Mouse (Mus musculus): ENCODE results near the gene Slc25a1. TPM values are rescaled to one million over a fixed set of nuclear protein-coding genes. Genes with fewer than 3 reads are reported as not detected.

Slc25a1 gene
- total RNA-seq, 1 experiment from 2014 or later = 308 TPM

DNA sequence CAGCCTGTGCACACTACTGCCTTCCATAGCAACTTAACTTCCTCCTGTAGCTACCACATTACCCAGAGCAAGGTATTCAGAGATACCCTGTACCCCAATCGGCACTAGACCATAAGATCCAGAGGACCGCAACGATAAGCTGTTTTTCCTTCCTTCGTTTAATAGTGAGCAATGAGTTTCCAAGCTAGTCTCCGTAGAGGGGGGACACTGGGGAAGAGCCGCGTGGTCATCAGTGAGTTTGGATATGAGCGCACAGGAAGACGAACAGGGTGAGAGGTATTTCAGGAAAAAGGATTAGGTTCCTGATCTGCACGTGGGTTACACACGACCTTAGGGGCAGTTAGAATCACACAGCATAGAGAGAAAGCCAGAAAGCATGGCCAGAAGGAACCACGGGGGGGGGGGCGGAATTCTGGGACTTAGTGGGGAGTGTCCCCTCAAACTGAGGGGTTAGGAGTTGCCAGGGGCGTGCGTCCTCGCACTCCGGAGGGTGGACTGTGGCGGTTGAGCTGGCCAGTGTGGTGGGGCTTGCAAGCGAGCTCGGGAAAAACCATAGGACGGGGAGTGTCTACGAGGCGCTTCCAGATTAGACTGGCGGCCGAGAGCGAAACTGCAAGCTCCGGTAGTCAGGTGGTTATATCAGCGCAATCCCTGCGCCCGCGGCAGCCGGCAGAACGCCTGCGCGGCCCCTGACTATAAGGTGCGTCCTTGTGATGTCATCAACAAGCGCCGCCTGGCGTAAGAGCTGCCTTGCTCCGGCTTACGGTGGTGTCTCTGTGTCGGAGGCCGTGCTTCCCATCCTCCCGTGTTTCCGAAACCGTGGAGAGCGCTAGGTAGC lies 6.5 kb downstream of the Slc25a1 start:
- DNase-seq = peak; percentile 93

DNA sequence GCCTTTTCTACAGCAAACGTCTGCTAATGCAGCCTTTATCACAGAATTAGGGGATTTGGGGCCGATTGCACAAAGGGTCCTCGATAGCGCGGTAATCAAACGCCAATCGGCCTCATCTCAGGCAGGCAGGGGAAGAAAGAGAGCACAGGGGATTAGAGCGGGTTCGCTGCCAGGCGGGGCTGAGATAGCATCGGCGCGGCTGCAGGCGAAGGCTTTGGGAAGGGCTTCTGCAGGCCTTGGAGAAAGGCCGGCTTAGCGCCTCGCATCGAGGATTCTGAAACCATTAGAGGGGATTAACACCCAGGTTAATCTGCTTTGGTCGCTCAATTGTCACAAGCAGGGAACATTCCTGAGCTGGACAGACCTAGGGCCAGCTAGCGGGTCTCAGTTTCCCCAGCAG lies 7.4 kb downstream of the Slc25a1 start:
- no peak for DNase-seq

DNA sequence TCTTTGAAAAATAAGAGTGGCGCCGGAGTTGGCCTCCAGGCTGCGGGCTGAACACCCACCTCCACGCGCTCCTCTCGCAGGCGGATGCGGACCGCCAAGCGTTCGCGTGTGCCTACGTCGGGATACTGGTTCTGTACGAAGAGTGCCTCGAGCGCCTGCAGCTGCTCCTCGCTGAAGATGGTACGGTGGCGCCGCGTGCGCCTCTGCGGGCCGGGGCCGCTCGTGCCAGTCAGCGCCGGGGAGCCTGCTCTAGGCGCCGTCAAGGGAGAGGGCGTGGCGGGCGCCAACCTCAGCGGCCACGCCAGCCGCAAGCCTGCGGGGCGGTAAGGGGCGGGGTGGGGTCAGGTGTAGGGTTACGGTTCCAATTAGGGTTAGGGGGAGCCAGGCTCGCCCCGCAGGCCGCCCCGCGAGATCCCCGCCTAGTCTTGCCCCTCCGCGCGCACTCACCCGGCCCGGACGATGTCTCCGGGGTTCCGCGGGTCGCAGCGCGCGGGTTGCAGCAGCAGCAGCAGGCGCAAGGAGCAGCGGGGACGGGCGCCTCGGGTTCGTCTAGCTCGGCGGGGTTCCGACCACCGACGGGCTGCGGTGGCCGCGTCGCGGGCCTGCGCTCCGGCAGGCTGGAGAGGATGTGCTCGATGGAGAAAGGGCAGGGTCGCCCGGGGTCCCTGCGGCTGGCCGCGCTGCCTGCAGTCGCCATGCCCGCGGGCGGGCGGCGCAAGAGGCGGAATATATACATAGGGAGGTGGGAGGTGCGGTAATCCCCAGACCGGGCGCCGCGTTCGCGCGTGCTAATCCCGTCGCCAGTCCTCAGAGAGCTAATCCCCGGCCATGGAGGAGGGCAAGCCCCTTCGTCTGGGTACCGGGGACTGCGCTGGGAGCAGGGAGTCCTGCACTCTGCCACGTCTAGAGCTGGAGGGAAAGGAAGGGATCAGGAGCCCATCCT lies 13.4 kb downstream of the Slc25a1 start, which contains the start of gene Gsc2:
TSS of gene Gsc2 (minus strand) at position 753 of the 943 bp plus-strand sequence.
- DNase-seq = peak; percentile 41

DNA sequence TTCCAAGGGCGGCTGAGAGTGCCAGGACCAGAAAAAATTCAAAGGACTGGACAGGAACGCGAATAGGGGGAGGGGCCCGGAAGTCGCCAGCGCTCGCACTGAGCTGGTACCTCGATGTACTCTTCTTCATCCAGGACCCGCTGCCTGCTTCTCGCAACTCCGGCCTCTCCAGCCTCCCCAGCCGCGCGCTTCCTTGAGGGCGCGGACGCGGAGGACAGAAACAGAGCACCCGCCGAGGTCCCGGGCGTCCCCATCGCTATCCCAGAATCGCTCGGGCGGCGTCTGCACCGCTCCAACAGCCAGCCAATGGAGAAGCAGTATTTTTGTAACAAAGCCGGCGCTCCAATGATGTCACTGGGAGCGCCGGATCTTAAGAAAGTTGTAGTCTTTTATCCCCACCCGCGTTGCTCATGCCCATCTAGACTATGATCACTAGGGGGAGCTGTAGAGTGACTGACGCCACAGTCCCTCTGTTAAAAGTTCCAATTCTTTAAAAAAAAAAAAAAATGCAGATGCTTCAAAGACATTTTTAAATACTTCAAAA lies 16.9 kb downstream of the Slc25a1 start, which contains the start of gene Ess2:
TSS of gene Ess2 (minus strand) at position 297 of the 544 bp plus-strand sequence.
- peak; percentile 81 for DNase-seq

DNA sequence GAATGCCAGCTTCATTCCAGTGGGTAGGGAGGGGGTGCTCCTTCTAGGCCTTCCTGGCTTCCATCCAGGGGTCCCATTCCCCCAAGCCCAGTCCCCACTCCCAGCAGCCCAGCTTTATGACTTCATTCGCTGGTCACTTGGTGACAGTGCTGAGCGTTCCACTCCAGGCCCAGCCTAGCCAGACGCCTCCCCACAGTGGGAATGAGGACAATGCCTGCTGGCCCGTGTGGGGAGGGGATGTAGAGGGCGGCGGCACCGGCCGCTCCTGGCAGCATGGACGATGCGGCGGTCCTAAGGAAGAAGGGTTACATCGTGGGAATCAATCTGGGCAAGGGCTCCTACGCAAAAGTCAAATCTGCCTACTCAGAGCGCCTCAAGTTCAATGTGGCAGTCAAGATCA lies 29.6 kb downstream of the Slc25a1 start, which contains the start of the genes Dgcr2 and Tssk2:
TSS of gene Dgcr2 (minus strand) at position 101 of the 400 bp plus-strand sequence.
TSS of gene Tssk2 (plus strand) at position 176 of the 400 bp plus-strand sequence.
- no peak for DNase-seq

DNA sequence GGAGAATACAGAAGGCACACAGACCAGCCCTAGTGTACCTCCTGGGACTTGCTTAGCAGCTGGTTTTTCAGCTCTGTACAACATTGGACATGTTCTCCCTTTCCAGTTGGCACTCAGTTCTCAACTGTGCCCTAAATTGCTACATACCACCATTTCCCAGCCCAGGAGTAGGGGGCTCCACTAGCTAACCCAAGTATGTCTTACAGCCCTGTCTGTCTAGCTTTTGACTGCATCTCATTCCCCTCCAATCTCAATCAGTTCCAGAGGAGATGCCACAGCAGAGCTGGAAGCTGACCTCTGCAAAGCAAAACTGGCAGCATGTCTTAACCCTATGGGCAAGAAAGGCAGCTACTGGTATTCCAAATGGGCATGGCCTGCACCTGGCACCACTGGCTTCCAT lies 31.9 kb downstream of the Slc25a1 start:
- no peak for DNase-seq

DNA sequence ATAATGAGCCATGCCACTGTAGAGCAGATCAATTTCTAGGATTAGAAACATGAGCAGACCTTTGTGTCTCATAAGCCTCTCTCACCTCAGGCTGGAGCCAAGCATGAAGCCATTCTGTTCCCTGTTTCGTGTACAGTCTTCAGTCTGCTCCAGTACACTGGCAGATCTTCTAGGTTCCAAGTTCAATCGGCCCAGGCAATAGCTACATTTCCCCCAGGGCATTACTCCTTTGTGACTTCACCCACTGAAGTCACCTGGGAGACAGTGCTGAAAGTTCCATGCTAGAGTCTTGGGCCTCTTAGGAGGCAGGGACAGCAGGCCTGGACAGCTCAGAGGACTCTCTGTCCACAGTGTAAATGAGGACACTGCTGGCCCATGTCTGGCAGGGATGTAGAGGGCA lies 34.1 kb downstream of the Slc25a1 start, which contains the start of gene Tssk1:
TSS of gene Tssk1 (plus strand) at position 301 of the 400 bp plus-strand sequence.
- no peak for DNase-seq

DNA sequence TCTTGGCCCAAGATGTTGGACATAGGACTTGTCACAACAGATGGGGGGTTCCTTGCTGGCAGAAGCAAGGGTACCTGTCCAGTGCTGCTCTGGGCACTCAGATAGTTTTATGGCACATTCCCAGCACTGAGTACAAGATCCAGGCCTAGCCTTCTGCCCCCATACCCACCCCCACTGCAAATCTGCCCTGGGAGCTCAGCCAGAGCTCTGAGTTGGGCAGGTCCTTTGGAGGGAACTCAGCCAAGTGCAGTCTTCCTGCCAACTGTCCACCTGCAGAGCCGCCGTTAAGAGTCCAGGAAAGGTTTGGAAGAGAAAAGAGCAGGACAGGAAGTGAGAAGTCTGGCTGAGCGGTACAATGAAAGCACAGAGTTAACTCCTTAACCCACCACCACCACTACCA lies 35.4 kb downstream of the Slc25a1 start:
- DNase-seq = peak; percentile 20

DNA sequence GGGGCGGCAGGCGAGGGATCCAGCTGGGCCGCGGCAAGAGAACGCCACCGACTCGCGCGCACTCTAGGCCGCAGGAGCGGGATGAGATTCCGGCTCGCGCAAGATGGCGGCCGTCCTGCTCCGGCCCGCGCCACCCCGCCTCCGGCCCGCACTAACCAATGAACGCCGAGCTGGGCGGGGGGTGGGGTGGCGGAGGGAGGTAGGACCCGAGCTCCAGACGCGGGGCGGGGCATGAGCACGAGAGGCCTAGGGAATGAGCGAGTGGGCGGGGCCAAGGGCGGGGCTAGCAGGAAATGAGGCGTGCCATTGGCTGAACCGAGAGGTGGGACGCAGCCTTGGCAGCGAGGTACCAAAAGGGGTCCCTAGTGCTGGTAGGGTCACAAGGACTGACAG lies 36.5 kb downstream of the Slc25a1 start, which contains the start of gene Gm20518:
TSS of gene Gm20518 (minus strand) at position 105 of the 393 bp plus-strand sequence.
- peak; percentile 99 for DNase-seq

DNA sequence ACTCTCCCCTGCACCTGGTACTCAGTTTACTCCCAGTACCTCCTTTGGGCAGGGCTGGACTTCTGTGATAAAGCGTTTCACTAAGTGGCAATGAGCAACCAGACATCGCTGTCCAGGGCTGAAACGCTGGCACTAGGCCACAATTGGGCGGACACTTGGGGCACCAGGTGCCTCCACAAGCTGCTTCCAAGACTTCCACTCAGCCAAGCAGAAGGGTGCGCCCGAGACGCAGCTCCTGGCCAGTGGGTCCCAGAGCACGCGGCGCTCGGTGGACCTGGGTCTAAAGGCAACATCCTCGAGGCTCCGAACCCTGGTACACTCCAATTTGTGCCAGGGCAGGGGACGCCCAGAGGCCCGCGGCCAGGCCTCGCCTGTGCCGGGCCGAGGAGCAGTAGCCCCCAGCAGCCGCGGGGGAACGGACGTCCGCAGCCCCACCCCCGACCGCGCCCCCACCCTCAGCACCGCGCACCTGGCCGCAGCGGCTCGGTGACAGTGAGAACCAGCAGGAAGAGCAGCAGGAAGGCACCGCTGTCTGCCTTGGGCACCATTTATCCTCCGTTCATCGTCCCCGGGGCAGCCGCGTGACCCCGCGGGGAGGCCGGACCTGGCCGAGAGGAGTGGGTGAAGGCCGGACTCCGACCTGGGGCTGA lies 37.0 kb downstream of the Slc25a1 start:
- DNase-seq = peak; percentile 89

DNA sequence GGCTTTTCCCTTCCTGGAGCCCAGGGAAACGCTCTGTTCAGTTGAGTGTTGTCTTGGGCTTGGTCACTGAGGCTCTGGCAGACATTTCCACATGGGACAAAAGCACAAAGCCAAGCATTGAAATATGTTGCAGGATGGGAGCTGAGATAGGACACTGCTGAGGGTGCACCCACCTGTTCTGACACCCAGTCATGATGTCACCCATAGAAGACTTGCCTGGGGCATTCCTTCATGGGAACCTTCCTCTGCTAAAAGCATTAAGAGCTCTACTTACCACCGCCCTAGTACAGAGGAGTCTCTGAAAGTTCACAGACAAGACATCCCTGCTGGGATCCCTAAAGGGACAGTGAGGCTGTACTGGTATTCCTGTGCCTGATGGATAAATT lies 37.7 kb downstream of the Slc25a1 start:
- DNase-seq = no peak

DNA sequence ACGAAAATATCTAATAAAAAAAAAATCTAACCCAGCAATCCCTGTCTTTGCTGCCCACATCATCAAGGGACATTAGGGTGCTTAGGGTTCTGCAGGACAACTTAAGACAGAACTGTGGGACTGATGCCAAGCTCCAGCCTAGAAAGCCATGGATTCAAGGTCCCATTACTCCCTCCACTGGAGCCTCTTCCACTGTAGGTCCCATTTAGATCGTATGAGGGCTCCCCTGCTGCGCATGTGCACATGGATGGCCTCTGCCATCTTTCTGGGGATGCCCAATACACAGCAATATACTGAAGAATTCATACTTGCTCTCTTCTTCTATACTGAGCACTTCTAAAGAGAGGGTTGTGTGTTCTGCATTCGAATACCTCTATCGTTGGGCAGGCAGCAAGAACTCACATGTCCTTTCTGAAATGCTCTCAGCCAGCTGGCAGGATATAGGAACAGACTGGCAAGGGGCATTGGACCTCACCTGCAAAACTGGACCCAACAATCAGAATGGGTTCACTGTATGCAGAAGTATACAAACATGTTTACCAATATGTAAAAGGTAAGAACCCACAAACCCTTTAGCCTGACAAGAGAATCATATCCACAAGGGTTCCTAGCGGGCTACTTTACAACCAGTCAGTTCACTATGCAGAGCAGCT lies 38.2 kb downstream of the Slc25a1 start:
- DNase-seq = no peak

DNA sequence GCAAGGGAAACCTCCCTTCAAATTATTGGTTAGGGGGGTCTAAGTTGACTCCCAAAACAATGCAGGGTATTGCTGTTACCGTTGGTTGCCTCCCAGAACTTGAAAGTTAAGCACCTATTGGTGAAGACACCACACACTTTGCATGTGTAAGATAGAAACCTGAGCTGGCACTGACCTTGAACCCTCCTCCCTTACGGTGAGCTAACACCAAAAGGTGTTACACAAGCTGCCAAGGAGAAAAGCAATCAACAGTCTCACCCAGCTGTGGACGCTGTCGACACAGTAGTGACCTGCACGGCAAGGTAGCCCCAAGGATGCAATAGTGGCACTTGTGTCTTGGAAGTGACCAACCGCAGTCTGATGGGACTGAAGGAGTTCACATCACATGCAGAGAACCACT lies 43.9 kb downstream of the Slc25a1 start:
- DNase-seq = no peak

DNA sequence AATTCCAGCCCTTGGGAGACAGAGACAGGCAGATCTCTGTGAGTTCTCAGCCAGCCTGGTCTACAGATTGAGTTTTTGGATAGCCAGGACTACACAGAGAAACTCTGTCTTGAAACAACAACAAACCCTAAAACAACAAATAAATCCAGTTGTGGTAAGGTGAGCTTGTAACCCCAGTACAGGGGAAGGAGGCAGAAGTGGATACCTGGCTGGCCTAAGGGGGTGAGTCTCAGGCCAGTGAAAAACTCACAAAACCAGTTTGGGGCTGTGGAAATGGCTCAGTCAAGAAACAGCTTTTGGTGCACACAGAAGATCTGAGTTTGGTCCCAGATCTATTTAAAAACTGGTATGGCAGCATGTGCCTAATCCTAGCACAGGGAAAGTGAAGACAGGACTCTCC lies 45.8 kb downstream of the Slc25a1 start:
- no peak for DNase-seq

DNA sequence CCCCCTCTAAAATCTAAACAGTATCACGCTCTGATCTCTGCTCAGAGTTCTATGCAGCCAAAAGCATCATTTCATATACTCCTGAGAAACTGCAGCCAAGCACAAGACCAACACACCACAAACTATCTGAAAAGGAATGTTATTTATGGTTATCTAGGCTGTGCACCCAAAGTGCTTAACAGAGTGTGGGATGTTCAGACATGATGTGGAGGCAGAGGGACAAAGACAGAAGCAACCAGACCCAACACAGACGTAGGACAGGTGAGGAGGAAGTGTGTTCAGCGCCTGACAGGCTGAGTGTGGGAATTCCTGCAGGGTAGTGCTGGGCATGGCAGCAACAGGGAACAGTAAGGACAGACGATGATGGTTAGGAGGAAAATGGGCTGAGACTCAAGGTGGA lies 48.4 kb downstream of the Slc25a1 start:
- no peak for DNase-seq

DNA sequence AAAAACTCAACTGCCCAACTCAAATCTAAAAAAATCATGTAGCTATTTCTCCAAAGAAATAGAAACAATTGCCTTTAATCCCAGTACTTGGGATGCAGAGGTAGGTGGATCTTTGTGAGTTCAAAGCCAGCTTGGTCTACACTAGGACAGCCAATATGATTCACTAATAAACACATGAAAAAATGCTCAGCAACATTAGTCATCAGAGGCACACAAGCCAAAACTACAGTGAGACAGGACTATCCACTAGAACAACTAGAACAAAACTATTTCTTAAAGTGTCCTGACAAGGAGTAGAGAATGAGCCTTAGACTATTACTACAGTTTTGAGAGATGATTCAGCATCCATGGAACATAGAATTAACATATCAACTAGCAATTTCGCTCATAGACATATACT lies 51.9 kb downstream of the Slc25a1 start:
- DNase-seq = no peak

Other genes with a start within 250 kb of the Slc25a1 start
- gene Med15, start 195.3 kb downstream of the Slc25a1 start, total RNA-seq (2021) = 74.8 and 76.0 TPM in 2 replicates
- gene Klhl22, start 168.6 kb downstream of the Slc25a1 start, total RNA-seq (2021) = 32.3 and 49.0 TPM in 2 replicates
- 8.6 and 8.7 TPM in 2 replicates for gene Scarf2, start 130.9 kb downstream of the Slc25a1 start, total RNA-seq (2021)
- gene B830017H08Rik, start 95.1 kb downstream of the Slc25a1 start, total RNA-seq (2021) = not detected in 2 replicates
- 2.9 and 3.6 TPM in 2 replicates for gene Car15, start 89.9 kb downstream of the Slc25a1 start, total RNA-seq (2021)
- 0.30 TPM in 1 of 2 replicates, not detected in the other for gene Gm20518, start 36.5 kb downstream of the Slc25a1 start, total RNA-seq (2021)
- 0.12 TPM in 1 of 2 replicates, not detected in the other for gene Tssk1, start 34.0 kb downstream of the Slc25a1 start, total RNA-seq (2021)
- 67.7 and 73.0 TPM in 2 replicates for gene Dgcr2, start 29.7 kb downstream of the Slc25a1 start, total RNA-seq (2021)
- gene Tssk2, start 29.6 kb downstream of the Slc25a1 start, total RNA-seq (2021) = not detected in 2 replicates
- gene Ess2, start 16.9 kb downstream of the Slc25a1 start, total RNA-seq (2021) = 19.4 and 21.0 TPM in 2 replicates
- not detected in 2 replicates for gene Gsc2, start 13.2 kb downstream of the Slc25a1 start, total RNA-seq (2021)
- gene Vpreb2, start 52.2 kb upstream of the Slc25a1 start, total RNA-seq (2021) = not detected in 2 replicates
- 71.9 and 82.3 TPM in 2 replicates for gene Dgcr6, start 124.6 kb upstream of the Slc25a1 start, total RNA-seq (2021)
- gene Prodh, start 162.0 kb upstream of the Slc25a1 start, total RNA-seq (2021) = 41.8 and 67.7 TPM in 2 replicates
- not detected in 2 replicates for gene Rtn4r, start 199.4 kb upstream of the Slc25a1 start, total RNA-seq (2021)